Mouse (Mus musculus) forebrain, embryonic 16.5 days (tissue): Measurements from ENCODE around the gene Pdcd6. TPM values are rescaled to one million over a fixed set of nuclear protein-coding genes. Genes with fewer than 3 reads are reported as not detected.

Source experiments
- ATAC-seq: fragments of 200-750 bp; cut with Nextera tagmentation; 2 replicates; pipeline ENCODE4 v1.8.0; 2017; ENCODE audit warnings: mild to moderate bottlenecking, moderate library complexity
- H3K27ac ChIP-seq: fragments of 300-500 bp; sonication (generic); 2 replicates; pipeline ENCODE4 v1.5.1; 2014; ENCODE audit warnings: low read length, control low read depth
- H3K27me3 ChIP-seq: fragments of 300-500 bp; sonication (generic); replicated peaks from 2 replicates; pipeline ENCODE4 v1.6.1; 2014; ENCODE audit warnings: low read length; ENCODE audit not compliant: control insufficient read depth, insufficient read depth
- H3K36me3 ChIP-seq: fragments of 300-500 bp; sonication (generic); 2 replicates; pipeline ENCODE4 v1.6.1; 2014; ENCODE audit not compliant: control insufficient read depth, insufficient read depth
- H3K4me1 ChIP-seq: fragments of 300-500 bp; sonication (generic); replicated peaks from 2 replicates; pipeline ENCODE4 v1.6.1; 2014; ENCODE audit warnings: low read length; ENCODE audit not compliant: control insufficient read depth, insufficient read depth
- H3K4me2 ChIP-seq: fragments of 300-500 bp; sonication (generic); 2 replicates; pipeline ENCODE4 v1.6.1; 2014; ENCODE audit warnings: mild to moderate bottlenecking, low read length, control low read depth
- H3K4me3 ChIP-seq: fragments of 300-500 bp; sonication (generic); replicated peaks from 2 replicates; pipeline ENCODE4 v1.5.1; 2014; ENCODE audit warnings: mild to moderate bottlenecking, low read length, control low read depth
- H3K9ac ChIP-seq: fragments of 300-500 bp; sonication (generic); replicated peaks from 2 replicates; pipeline ENCODE4 v1.6.1; 2014; ENCODE audit warnings: low read depth, low read length, control low read depth
- H3K9me3 ChIP-seq: fragments of 300-500 bp; sonication (generic); 2 replicates; pipeline ENCODE4 v1.6.1; 2016; ENCODE audit warnings: low read length; ENCODE audit not compliant: control insufficient read depth
- WGBS: fragments of 180-500 bp; shearing (Covaris S2); extraction: QIAGEN DNeasy Blood & Tissue Kit; methylation state at CpG from one replicate; pipeline ENCODE4 v1.1.7; 2014; 5-methylcytosine and 5-hydroxymethylcytosine counted together
- polyA plus RNA-seq: library from polyadenylated mRNA; unstranded; fragments of >200 nt; fragmentation: Nextera tagmentation; extraction: Ambion mirVana; gene quantifications from 2 replicates; pipeline ENCODE4 v1.2.1, GENCODE M21; 2015

The Pdcd6 gene
- polyA plus RNA-seq, 1 experiment from 2014 or later: 133 TPM

DNA sequence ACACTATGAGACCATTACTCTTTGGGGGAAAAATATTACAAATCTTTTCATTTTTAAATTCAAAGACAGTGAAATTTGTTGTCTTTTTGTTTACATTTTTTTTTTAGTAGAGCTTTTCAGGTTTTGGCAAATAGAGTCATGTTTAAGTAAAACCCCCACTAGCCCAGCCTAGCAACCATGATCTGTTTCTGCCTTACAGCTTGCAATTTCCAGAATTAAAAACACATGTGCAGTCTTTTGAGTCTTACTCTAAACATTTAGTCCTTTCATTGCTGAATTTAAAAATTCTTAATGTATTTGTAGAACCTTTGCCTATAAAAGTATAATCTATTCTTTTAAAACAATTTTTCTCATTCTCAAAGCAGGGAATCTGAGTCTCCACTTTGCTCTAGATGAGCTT is 11.9 kb upstream of the Pdcd6 start:
- no peak for ATAC-seq
- H3K4me3 ChIP-seq: no peak overlapping the region
- H3K9ac ChIP-seq: no peak overlapping the region
- peaks cover 40% of the 10 kb centered on the region for H3K36me3 ChIP-seq
- H3K4me1 ChIP-seq: no peaks in the 10 kb centered on the region
- no peaks in the 10 kb centered on the region for H3K27me3 ChIP-seq
- H3K9me3 ChIP-seq: no peaks in the 10 kb centered on the region
- H3K27ac ChIP-seq: no peak overlapping the region
- H3K4me2 ChIP-seq: no peak overlapping the region

- Histone ChIP-seq H3K9ac (peak overlapping the region; percentile 96), H3K4me2 (peak overlapping the region; percentile 93), H3K4me1 (peaks cover 16% of the 10 kb centered on the region), H3K27ac (peak overlapping the region; percentile 61), H3K4me3 (peak overlapping the region; percentile 99), H3K27me3 (no peaks in the 10 kb centered on the region), H3K36me3 (peaks cover 10% of the 10 kb centered on the region), H3K9me3 (no peaks in the 10 kb centered on the region)
- 3% methylated on average over 15 of the region's 15 CpGs for WGBS
- no peak for ATAC-seq
Observed at GRCm38 (mm10) chr13:74316789-74317169, 601 bp downstream of the Pdcd6 start.

GRCm38 (mm10) chr13:74316386-74316785 is 994 bp downstream of the Pdcd6 start:
- H3K27ac ChIP-seq: no peak overlapping the region

GRCm38 (mm10) chr13:74314616-74315015 is 2.8 kb downstream of the Pdcd6 start:
- WGBS: 96% methylated on average over 3 of the region's 3 CpGs
- no peak for ATAC-seq
- H3K27me3 ChIP-seq: no peaks in the 10 kb centered on the region
- H3K9ac ChIP-seq: no peak overlapping the region
- H3K27ac ChIP-seq: no peak overlapping the region
- H3K4me3 ChIP-seq: no peak overlapping the region
- H3K9me3 ChIP-seq: no peaks in the 10 kb centered on the region
- H3K36me3 ChIP-seq: peaks cover 10% of the 10 kb centered on the region
- H3K4me2 ChIP-seq: no peak overlapping the region
- H3K4me1 ChIP-seq: peaks cover 16% of the 10 kb centered on the region

More at GRCm38 (mm10) chr13:74316386-74316785, 994 bp downstream of the Pdcd6 start:
- ATAC-seq: no peak
- Histone ChIP-seq H3K27me3 (no peaks in the 10 kb centered on the region), H3K4me2 (peak overlapping the region; percentile 93), H3K36me3 (peaks cover 8% of the 10 kb centered on the region), H3K9me3 (no peaks in the 10 kb centered on the region), H3K4me1 (peaks cover 16% of the 10 kb centered on the region), H3K9ac (peak overlapping the region; percentile 96), H3K4me3 (peak overlapping the region; percentile 99)
- WGBS: 28% methylated on average over 4 of the region's 4 CpGs

DNA sequence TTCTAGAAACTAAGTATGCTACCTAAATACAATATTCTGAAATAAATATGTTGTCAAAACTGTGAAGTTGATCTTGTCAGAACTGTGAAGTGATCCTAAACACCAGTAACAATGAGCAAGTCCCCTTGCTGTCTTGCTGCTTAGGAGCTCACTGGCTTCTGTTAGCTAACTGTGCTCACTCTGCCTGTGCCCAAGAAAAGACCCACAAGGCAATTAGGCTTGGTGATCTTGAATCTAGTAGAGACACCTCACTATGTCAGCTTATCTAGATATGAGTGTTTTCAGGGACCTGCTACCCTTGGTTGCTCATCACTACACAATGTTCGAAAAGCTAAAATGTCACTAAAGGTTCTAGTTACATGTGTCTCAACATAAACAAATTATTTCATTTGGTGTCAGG is 11.6 kb downstream of the Pdcd6 start:
- Histone ChIP-seq H3K27me3 (no peaks in the 10 kb centered on the region), H3K36me3 (peaks cover 36% of the 10 kb centered on the region), H3K9ac (no peak overlapping the region), H3K9me3 (no peaks in the 10 kb centered on the region), H3K4me3 (no peak overlapping the region), H3K4me2 (no peak overlapping the region), H3K4me1 (no peaks in the 10 kb centered on the region), H3K27ac (no peak overlapping the region)
- WGBS: 96% methylated on average over 1 of the region's 1 CpGs
- ATAC-seq: no peak

GRCm38 (mm10) chr13:74305380-74305779 is 12.0 kb downstream of the Pdcd6 start:
- Histone ChIP-seq H3K9me3 (no peaks in the 10 kb centered on the region), H3K9ac (no peak overlapping the region), H3K27me3 (no peaks in the 10 kb centered on the region), H3K4me3 (no peak overlapping the region), H3K4me1 (no peaks in the 10 kb centered on the region), H3K27ac (no peak overlapping the region), H3K4me2 (no peak overlapping the region), H3K36me3 (peaks cover 34% of the 10 kb centered on the region)
- 92% methylated on average over 6 of the region's 6 CpGs for WGBS
- ATAC-seq: no peak

DNA sequence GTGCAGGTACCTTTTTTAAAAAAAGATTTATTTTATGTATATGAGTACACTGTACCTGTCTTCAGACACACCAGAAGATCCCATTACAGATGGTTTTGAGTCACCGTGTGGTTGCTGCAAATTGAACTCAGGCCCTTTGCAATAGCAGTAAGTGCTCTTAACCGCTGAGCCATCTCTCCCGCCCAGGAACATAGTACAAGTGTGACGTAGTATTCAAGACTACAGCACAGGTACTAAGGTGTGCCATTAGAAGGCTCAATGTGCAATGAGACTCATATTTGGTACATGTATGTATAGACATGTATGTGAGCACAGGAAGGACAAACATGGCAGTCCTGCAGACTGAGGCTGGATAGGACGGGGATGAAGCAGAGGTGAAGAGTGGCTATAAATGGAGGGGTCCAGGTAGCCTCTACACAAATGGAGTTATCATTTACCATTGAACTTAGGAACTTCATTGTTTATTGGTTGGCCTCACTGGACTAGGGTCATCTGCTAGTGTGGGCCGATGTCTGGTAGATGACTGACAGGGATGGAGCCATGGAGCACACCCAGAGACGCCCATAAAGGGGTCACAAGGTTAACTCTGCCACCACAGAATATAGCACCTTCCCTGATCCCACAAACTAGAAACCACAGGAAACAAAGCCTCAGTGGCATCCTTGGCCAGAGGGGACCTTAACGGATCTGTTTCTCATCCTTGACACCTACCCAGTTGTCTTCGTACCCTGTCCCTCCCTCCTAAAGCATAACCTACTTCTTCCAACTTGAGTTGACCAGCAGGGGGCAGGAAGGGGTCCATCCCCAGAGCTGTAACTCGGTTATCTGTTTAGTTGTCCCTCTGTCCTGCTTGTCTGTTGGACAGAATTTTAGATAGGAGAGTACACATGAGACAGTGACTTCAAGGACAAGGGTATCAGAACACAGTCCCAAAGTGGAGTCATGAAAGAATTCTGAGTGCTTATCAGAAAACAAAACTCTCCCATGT is 15.0 kb downstream of the Pdcd6 start:
- Histone ChIP-seq H3K9ac (no peak overlapping the region), H3K4me2 (no peak overlapping the region), H3K4me1 (no peaks in the 10 kb centered on the region), H3K4me3 (no peak overlapping the region), H3K27me3 (no peaks in the 10 kb centered on the region), H3K27ac (no peak overlapping the region), H3K36me3 (peaks cover 22% of the 10 kb centered on the region), H3K9me3 (no peaks in the 10 kb centered on the region)
- ATAC-seq: no peak
- whole genome bisulfite sequencing: 87% methylated on average over 10 of the region's 10 CpGs

DNA sequence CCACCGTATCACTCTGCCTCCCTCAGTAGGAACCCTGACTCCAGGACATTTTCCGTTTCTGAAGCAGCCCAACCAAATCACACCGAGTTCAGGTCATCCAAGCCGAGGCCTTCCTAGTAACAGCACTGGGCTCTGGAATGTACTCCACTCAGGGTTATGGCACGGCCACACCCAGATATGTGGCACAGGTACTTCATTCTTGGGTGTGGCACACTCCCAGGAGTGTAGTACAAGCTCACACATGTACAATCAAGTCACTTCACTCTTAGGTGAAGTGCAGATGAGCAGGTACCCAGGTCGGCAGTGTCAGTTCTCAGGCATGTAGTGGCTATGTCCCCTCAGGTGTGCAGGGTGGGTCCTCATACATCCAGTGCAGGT is 15.8 kb downstream of the Pdcd6 start:
- WGBS: 84% methylated on average over 6 of the region's 6 CpGs
- Histone ChIP-seq H3K9me3 (no peaks in the 10 kb centered on the region), H3K27ac (no peak overlapping the region), H3K4me3 (no peak overlapping the region), H3K4me2 (no peak overlapping the region), H3K4me1 (no peaks in the 10 kb centered on the region), H3K9ac (no peak overlapping the region), H3K27me3 (no peaks in the 10 kb centered on the region), H3K36me3 (peaks cover 20% of the 10 kb centered on the region)
- ATAC-seq: no peak; the same call in 1 of the 2 replicates

GRCm38 (mm10) chr13:74300925-74301606 is 16.3 kb downstream of the Pdcd6 start:
- H3K4me1 ChIP-seq: no peaks in the 10 kb centered on the region
- no peaks in the 10 kb centered on the region for H3K9me3 ChIP-seq
- no peak overlapping the region for H3K4me3 ChIP-seq
- H3K4me2 ChIP-seq: no peak overlapping the region
- peak; percentile 90 for ATAC-seq
- H3K36me3 ChIP-seq: peaks cover 18% of the 10 kb centered on the region
- no peaks in the 10 kb centered on the region for H3K27me3 ChIP-seq
- 44% methylated on average over 4 of the region's 4 CpGs for WGBS
- no peak overlapping the region for H3K27ac ChIP-seq
- H3K9ac ChIP-seq: no peak overlapping the region
